Mouse (Mus musculus): ENCODE results near the gene Slc38a3.

Slc38a3 gene

GRCm38 (mm10) chr9:107695441-107696105 is 26.2 kb upstream of the Slc38a3 start:
- no peak for DNase-seq (ENCODE audit: low read depth)

GRCm38 (mm10) chr9:107694627-107695026 is 25.3 kb upstream of the Slc38a3 start:
- no peak for DNase-seq (ENCODE audit: low read depth)

GRCm38 (mm10) chr9:107693433-107693987 is 24.2 kb upstream of the Slc38a3 start:
- no peak for DNase-seq (ENCODE audit: low read depth)

- DNase-seq (ENCODE audit: low read depth): no peak
Observed at GRCm38 (mm10) chr9:107692785-107693184, 23.5 kb upstream of the Slc38a3 start.

GRCm38 (mm10) chr9:107690391-107690790 is 21.1 kb upstream of the Slc38a3 start:
- DNase-seq (ENCODE audit: low read depth): peak; percentile 33

GRCm38 (mm10) chr9:107688939-107689338 is 19.6 kb upstream of the Slc38a3 start:
- DNase-seq (ENCODE audit: low read depth): no peak

- no peak for DNase-seq (ENCODE audit: low read depth)
Observed at GRCm38 (mm10) chr9:107688415-107688814, 19.1 kb upstream of the Slc38a3 start.

GRCm38 (mm10) chr9:107685231-107685981 is 16.1 kb upstream of the Slc38a3 start:
- DNase-seq (ENCODE audit: low read depth): peak; percentile 55

GRCm38 (mm10) chr9:107682405-107682804 is 13.1 kb upstream of the Slc38a3 start:
- DNase-seq (ENCODE audit: low read depth): no peak

GRCm38 (mm10) chr9:107679501-107679900 is 10.2 kb upstream of the Slc38a3 start, which contains the start of gene Gnat1:
Gene Gnat1, minus strand, starts transcription at chr9:107679712.
- DNase-seq (ENCODE audit: low read depth): no peak

GRCm38 (mm10) chr9:107678861-107679260 is 9.5 kb upstream of the Slc38a3 start:
- no peak for DNase-seq (ENCODE audit: low read depth)

GRCm38 (mm10) chr9:107677819-107678526 is 8.6 kb upstream of the Slc38a3 start:
- DNase-seq (ENCODE audit: low read depth): peak; percentile 93

GRCm38 (mm10) chr9:107677091-107677784 is 7.9 kb upstream of the Slc38a3 start:
- DNase-seq (ENCODE audit: low read depth): peak; percentile 84

- DNase-seq (ENCODE audit: low read depth): peak; percentile 64
Observed at GRCm38 (mm10) chr9:107676302-107676701, 7.0 kb upstream of the Slc38a3 start.

GRCm38 (mm10) chr9:107675671-107676301 is 6.5 kb upstream of the Slc38a3 start:
- DNase-seq (ENCODE audit: low read depth): peak; percentile 78

GRCm38 (mm10) chr9:107674609-107675429 is 5.5 kb upstream of the Slc38a3 start:
- DNase-seq (ENCODE audit: low read depth): no peak

GRCm38 (mm10) chr9:107670259-107670658 is 929 bp upstream of the Slc38a3 start:
- no peak for DNase-seq (ENCODE audit: low read depth)

- no peak for DNase-seq (ENCODE audit: low read depth)
Observed at GRCm38 (mm10) chr9:107668916-107669315, 414 bp downstream of the Slc38a3 start.

GRCm38 (mm10) chr9:107668011-107668410 is 1.3 kb downstream of the Slc38a3 start:
- no peak for DNase-seq (ENCODE audit: low read depth)

GRCm38 (mm10) chr9:107667219-107667618 is 2.1 kb downstream of the Slc38a3 start:
- no peak for DNase-seq (ENCODE audit: low read depth)

All from induced T-regulatory cell, adult 2 months (primary cell).